Mouse (Mus musculus) embryonic stem cell, embryonic (primary cell): ENCODE results near the gene Vmn2r8.
"Not testable (repeated sequence)": the region's sequence is repeated elsewhere in the genome, so short reads cannot be mapped to it uniquely, and the experiment has no call there.

Experiments
- CTCF ChIA-PET, 4 experiments: fragments of 300-600 bp in 2 of 4; fragments of 350-600 bp in 2 of 4; sonication (Branson Sonifier 250); formaldehyde crosslinking; loops; one replicate each; lab custom pipeline; 2022; ENCODE audit warnings: inconsistent platforms in 2 of 4; lab: Charles Lee
- POLR2A ChIA-PET, 4 experiments: fragments of 300-600 bp in 2 of 4; fragments of 350-600 bp in 2 of 4; sonication (Branson Sonifier 250); formaldehyde crosslinking; loops; one replicate each; lab custom pipeline; 2022; ENCODE audit warnings: antibody characterized with exemption in 4 of 4, inconsistent platforms in 1 of 4; lab: Charles Lee

The Vmn2r8 gene

GRCm38 (mm10) chr5:108808750-108809149, at the start of gene Vmn2r8:
Gene Vmn2r8, minus strand, starts transcription at chr5:108808850.
- POLR2A ChIA-PET = not testable (repeated sequence)
- CTCF ChIA-PET = interaction anchor here in 1 of 4 experiments (0.6 kb wide), 1 partner anchor 67 kb away, joined by 3 read pairs; no protein-coding TSS in a partner anchor

- POLR2A ChIA-PET, CTCF ChIA-PET: not testable (repeated sequence)
Observed at GRCm38 (mm10) chr5:108852501-108852900, 43.9 kb upstream of the Vmn2r8 start, which contains the start of gene Vmn2r9. Gene Vmn2r9, minus strand, starts transcription at chr5:108852601.

- POLR2A ChIA-PET = no interaction called here
- CTCF ChIA-PET = no interaction called here
Observed at GRCm38 (mm10) chr5:108849466-108849865, 40.8 kb upstream of the Vmn2r8 start.

GRCm38 (mm10) chr5:108836156-108836555, 27.5 kb upstream of the Vmn2r8 start:
- ChIA-PET POLR2A (no interaction called here), CTCF (interaction anchor here in 3 of 4 experiments (0.6 to 1.9 kb wide), 4 partner anchors 11 to 197 kb away, joined by 3 to 6 read pairs (median 3); no protein-coding TSS in a partner anchor)

GRCm38 (mm10) chr5:108823276-108823675, 14.6 kb upstream of the Vmn2r8 start:
- ChIA-PET CTCF (no interaction called here), POLR2A (no interaction called here)

- ChIA-PET POLR2A (no interaction called here), CTCF (no interaction called here)
Observed at GRCm38 (mm10) chr5:108803646-108804045, 5.0 kb downstream of the Vmn2r8 start.

- CTCF ChIA-PET, POLR2A ChIA-PET: not testable (repeated sequence)
Observed at GRCm38 (mm10) chr5:108795263-108795662, 13.4 kb downstream of the Vmn2r8 start, which contains the start of gene Tmed11. Gene Tmed11, minus strand, starts transcription at chr5:108795363.

GRCm38 (mm10) chr5:108790385-108790784, 18.3 kb downstream of the Vmn2r8 start:
- CTCF ChIA-PET, POLR2A ChIA-PET: not testable (repeated sequence)

GRCm38 (mm10) chr5:108774630-108775306, 33.9 kb downstream of the Vmn2r8 start, which contains the start of gene Rnf212:
Gene Rnf212, minus strand, starts transcription at chr5:108774982.
- ChIA-PET CTCF (interaction anchor here in 1 of 4 experiments (0.6 kb wide), 1 partner anchor 876 kb away, joined by 6 read pairs; no protein-coding TSS in a partner anchor), POLR2A (interaction anchor here in 2 of 4 experiments (0.6 to 1.0 kb wide), 3 partner anchors 80 to 579 kb away, joined by 3 to 4 read pairs (median 3); partner anchors contain the start of gene Atp5k (in 1 of the 2))

GRCm38 (mm10) chr5:108760002-108760401, 48.6 kb downstream of the Vmn2r8 start:
- POLR2A ChIA-PET = interaction anchor here in 1 of 4 experiments (0.6 kb wide), 1 partner anchor 491 kb away, joined by 3 read pairs; no protein-coding TSS in a partner anchor

GRCm38 (mm10) chr5:108758396-108758795, 50.3 kb downstream of the Vmn2r8 start:
- POLR2A ChIA-PET = no interaction called here
- CTCF ChIA-PET = interaction anchor here in 3 of 4 experiments (1.2 to 1.6 kb wide), 5 partner anchors 32 to 330 kb away, joined by 3 to 7 read pairs (median 4); no protein-coding TSS in a partner anchor

More at GRCm38 (mm10) chr5:108760002-108760401, 48.6 kb downstream of the Vmn2r8 start:
- CTCF ChIA-PET = no interaction called here

- CTCF ChIA-PET, POLR2A ChIA-PET: not testable (repeated sequence)
Observed at GRCm38 (mm10) chr5:108751258-108751657, 57.4 kb downstream of the Vmn2r8 start.

GRCm38 (mm10) chr5:108750328-108751210, 58.1 kb downstream of the Vmn2r8 start:
- POLR2A ChIA-PET = no interaction called here

GRCm38 (mm10) chr5:108744629-108745028, 64.0 kb downstream of the Vmn2r8 start:
- POLR2A ChIA-PET = no interaction called here
- CTCF ChIA-PET = interaction anchor here in 2 of 4 experiments (1.4 to 1.6 kb wide), 2 partner anchors 18 kb away, joined by 4 to 6 read pairs; no protein-coding TSS in a partner anchor

More at GRCm38 (mm10) chr5:108750328-108751210, 58.1 kb downstream of the Vmn2r8 start:
- CTCF ChIA-PET = interaction anchor here in 2 of 4 experiments (0.9 to 1.1 kb wide), 2 partner anchors 23 to 24 kb away, joined by 3 read pairs; no protein-coding TSS in a partner anchor

- ChIA-PET POLR2A (no interaction called here), CTCF (interaction anchor here in 3 of 4 experiments (0.6 to 1.6 kb wide), 5 partner anchors 17 to 361 kb away, joined by 3 to 6 read pairs (median 4); no protein-coding TSS in a partner anchor)
Observed at GRCm38 (mm10) chr5:108743856-108744255, 64.8 kb downstream of the Vmn2r8 start.

- POLR2A ChIA-PET = interaction anchor here in 1 of 4 experiments (0.7 kb wide), 1 partner anchor 319 kb away, joined by 3 read pairs; no protein-coding TSS in a partner anchor
- CTCF ChIA-PET = no interaction called here
Observed at GRCm38 (mm10) chr5:108742596-108742995, 66.1 kb downstream of the Vmn2r8 start.

- CTCF ChIA-PET = interaction anchor here in 1 of 4 experiments (0.6 kb wide), 1 partner anchor 21 kb away, joined by 7 read pairs; no protein-coding TSS in a partner anchor
- POLR2A ChIA-PET = no interaction called here
Observed at GRCm38 (mm10) chr5:108741844-108742243, 66.8 kb downstream of the Vmn2r8 start.
